Mouse (Mus musculus) frontal cortex, adult (tissue): Measurements from ENCODE around the gene Palm.
"Not testable (repeated sequence)": the region's sequence is repeated elsewhere in the genome, so short reads cannot be mapped to it uniquely, and the experiment has no call there.

Experiments used
- ATAC-seq: cut with Nextera tagmentation; 2 replicates; pipeline ENCODE4 v1.9.2; 2017; ENCODE audit warnings: mild to moderate bottlenecking, moderate library complexity, mixed read lengths; ENCODE audit not compliant: low TSS enrichment

Palm gene

DNA sequence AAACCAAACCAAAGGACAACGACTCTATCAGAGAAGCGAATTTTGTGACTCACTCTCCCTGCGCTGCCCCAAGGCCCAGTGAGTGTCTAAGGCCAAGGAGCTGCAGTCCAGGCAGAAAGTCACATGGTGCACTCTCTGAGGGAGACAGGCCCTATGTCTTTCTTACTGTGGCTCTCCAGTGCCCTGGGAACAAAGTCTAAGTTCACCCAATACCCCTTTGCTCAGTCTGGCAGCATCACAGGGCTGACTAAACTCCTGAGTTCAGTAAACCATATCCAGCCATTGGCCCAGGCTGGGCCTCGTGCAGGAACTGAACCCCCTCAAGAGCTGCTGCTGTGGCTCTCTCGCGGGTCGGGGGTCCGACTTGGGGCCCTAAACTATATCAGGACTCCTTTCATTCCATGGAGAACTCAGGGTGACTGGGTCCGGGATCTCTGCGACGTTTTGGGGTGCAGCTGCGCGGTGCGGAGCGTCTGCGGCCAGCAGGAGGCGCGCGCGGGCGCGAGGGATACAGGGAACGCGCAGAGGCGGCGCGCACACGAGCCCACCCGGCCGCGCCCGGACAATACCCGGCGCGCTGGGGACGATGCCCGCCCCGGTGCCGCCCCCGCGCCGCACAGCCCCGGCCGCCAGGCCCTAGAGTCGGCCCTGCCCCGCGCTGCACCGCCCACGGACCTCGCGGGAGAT lies at the start of gene Palm:
TSS of gene Palm (plus strand) at position 522 of the 687 bp plus-strand sequence.
- ATAC-seq: peak; percentile 58

GRCm38 (mm10) chr10:79743650-79744365 lies 49.6 kb upstream of the Palm start:
- ATAC-seq: no peak

DNA sequence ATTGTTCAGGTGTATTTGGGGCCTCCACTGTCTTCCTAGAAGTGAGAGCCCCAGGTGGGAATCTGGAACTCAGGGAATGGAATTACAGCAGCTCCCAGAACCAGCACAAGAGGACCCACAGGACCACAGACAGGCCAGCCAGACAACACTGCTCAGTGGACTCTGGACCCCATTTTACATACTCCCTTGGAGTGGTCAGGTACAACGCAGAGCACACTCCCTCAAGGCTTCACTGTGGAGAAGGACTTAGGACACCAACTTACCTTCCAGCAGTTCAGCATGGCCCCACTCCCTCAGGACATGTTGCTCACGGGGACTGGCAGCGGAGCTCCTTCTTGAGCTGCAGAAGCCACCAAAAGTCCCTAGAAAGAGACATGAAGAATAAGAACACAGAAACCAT lies 48.0 kb upstream of the Palm start:
- no peak for ATAC-seq

DNA sequence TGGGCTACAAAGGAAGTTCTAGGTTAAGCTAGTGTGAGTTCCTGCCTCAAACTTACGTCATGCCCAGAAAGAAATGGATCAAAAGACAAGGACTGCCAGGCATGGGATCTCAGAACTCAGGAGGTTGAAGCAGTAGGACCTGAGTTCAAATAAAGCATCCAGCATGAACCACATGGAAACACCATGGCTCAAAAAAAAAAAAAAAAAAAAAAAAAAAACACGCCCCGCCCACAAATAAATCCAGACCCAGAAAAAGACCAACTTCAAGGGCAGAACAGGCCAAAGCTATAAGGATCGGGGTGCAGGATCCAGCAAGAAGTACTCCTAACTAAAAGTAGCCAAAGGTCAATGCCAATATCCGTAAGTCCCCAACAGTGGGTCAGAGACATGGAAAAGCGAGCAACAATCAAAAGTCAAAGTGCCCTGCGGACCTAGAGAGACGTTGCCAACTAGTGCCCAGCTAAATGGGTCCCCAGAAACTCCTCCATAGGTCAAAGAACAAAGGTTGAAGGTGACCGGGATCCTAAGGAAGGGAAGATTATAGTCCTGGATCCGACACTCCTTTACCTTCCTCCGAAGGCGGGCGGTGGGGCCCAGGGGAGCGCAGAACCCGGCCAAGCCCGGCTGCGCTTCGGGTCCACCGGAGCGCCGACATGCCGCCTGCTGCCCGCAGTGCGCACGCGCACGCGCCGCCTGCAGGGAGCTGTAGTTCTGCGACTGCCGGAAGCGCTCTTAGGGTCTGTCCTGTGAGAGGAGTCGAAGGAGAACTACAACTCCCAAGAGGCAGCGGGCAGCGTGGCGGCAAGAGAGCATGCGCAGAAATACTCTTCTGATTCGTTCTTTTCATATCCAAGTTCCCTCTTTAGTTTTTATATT lies 47.2 kb upstream of the Palm start, which contains the start of gene Polrmt:
TSS of gene Polrmt (minus strand) at position 684 of the 876 bp plus-strand sequence.
- ATAC-seq: peak; percentile 95

GRCm38 (mm10) chr10:79746774-79747151 lies 46.6 kb upstream of the Palm start:
- peak; percentile 18; the same call in 1 of the 2 replicates for ATAC-seq

- no peak for ATAC-seq
Observed at GRCm38 (mm10) chr10:79748496-79748895, 44.9 kb upstream of the Palm start.

DNA sequence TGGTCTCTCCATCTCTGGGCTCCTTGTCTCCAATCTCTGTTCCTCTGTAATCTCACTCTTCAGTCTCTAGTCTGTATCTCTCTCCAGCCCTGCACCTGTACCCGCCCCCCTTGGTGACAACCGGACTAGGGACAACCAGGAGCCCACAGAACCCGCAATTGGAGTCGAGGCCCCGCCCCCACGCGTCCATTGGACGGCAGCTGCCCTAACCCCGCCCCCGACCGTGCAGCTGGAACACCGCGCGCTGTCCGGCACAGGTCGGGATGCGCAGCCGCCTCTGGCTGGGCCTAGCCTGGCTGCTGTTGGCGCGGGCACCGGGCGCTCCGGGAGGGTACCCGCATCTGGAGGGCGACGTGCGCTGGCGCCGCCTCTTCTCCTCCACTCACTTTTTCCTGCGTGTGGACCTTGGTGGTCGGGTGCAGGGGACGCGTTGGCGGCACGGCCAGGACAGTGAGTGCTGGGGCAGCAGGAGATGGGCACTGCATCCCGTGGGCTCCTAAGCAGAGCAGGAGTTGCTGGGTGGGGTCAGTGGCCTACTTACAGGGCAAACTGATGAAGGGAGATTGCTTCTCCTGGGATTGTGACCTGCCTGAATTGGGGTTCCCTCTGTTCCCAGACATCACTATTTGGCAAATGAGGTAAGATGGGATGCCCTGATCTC lies 38.4 kb upstream of the Palm start, which contains the start of gene Fgf22:
TSS of gene Fgf22 (plus strand) at position 221 of the 661 bp plus-strand sequence.
- peak; percentile 80 for ATAC-seq

DNA sequence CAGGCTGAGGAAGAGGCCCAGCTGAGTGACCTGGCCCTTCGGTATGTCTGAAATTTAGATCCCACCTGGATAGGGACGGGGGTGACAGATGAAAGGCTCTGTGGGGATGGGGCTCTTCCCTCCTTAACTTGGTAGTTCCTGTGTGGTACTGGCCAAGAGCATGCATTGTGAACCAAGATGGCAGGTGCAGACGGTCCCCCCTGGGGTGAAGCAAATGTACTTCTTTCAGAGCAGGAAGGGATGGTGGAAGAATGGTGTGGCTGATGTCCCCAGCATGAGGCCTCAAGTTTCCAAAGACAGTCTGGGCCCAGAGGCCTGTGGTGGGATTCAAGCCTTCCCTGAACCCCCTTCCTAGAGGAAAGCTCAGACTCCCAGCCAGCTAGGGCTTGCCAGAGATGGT lies 37.5 kb upstream of the Palm start:
- ATAC-seq: no peak

- no peak for ATAC-seq
Observed at GRCm38 (mm10) chr10:79756660-79757059, 36.7 kb upstream of the Palm start.

DNA sequence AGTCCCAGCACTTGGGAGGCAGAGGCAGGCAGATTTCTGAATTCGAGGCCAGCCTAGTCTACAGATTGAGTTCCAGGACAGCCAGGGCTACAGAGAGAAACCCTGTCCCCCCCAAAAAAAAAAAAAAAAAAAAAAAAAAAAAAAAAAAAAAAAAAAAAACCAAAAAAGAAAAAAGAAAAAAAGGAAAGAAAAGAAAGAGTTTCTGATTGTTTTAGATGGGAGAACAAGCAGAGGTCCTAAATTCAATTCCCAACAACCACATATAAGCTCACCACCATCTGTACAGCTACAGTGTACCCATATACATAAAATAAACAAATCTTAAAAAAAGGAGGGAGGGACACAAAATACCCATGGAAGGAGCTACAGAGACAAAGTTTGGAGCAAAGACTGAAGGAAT lies 33.7 kb upstream of the Palm start:
- not testable (repeated sequence) for ATAC-seq

- ATAC-seq: no peak
Observed at GRCm38 (mm10) chr10:79760603-79761143, 32.7 kb upstream of the Palm start.

GRCm38 (mm10) chr10:79762875-79763274 lies 30.5 kb upstream of the Palm start:
- no peak for ATAC-seq

GRCm38 (mm10) chr10:79764234-79764633 lies 29.1 kb upstream of the Palm start:
- ATAC-seq: no peak

GRCm38 (mm10) chr10:79765228-79765745 lies 28.1 kb upstream of the Palm start:
- no peak for ATAC-seq

GRCm38 (mm10) chr10:79766001-79766507 lies 27.3 kb upstream of the Palm start:
- ATAC-seq: no peak

DNA sequence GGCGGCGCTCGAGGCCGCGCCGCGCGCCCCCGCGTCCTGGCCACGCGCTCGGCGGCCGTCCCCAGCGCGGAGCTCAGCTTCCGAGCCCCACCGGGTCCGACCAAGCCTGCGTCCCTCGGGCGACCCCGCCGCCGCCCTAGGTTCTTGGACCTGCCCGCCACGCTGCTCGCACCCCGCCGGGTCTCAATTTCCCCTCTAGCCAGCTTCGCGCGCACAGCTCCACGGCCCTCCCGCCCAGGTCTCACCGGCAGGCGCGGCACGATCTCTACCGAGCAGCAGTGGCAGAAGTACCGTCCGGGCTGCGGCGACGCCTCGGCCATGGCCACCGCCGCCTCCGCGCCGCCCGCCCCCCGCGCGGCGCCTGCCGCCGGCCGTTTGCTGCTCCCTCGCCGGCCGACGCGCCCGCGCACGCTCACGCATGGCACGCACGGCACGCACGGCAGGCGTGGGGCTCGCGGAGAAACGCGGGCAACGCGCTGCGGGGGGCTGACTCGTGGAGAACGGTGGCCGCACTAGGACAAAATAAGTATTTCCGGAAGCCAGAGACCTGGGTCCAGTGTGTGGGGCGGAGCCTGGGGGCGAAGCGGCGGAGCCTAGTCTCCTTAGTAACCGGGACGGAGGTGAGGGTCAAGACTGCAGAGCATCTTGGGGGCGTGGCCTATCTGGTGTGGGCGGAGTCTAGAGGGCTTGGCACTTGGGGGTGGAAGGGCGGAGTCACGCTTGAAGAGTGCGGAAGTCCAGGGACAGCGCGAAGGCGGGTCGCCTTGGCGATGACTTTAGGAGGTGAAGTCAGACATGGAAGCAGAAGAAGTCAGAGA lies 26.7 kb upstream of the Palm start, which contains the start of gene Rnf126:
TSS of gene Rnf126 (minus strand) at position 445 of the 818 bp plus-strand sequence.
- ATAC-seq: peak; percentile 52

GRCm38 (mm10) chr10:79767372-79768244 lies 25.8 kb upstream of the Palm start:
- ATAC-seq: peak; percentile 71

- ATAC-seq: peak; percentile 8; the same call in 1 of the 2 replicates
Observed at GRCm38 (mm10) chr10:79768400-79768799, 25.0 kb upstream of the Palm start.

DNA sequence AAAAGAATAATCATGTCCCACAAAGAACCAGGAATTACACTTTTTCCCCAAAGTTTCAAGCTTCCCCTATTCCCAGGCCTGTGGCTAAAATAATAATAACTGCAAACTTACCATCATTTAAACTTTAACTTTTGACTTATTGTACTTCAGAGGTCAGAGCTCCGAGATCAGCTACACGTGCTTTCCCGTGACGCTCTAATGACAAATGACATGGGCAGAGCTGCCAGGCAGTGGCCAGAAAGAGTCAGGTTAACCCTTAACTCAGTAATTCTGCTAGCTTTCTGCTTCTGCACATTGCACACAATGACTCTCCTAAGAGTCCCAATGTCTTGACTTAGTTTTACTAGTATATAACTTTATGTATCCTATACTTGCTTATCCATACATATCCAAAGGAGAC lies 24.0 kb upstream of the Palm start:
- no peak for ATAC-seq
